Mouse (Mus musculus) left cerebral cortex, postnatal 10 days (tissue): ENCODE measurements at regions not wholly inside any gene's neighbourhood (a gene's known extent, or its start where the extent isn't known, plus 50 kb on each side); places are given as distances from the start of the nearest gene placed in this dataset.
A peak's percentile ranks its signal among the peaks of the same experiment; 100 is the strongest.

ENCODE experiments used
- DNase-seq, 2 experiments: peaks; one replicate each; pipeline ENCODE4 v3.0.0; 2021 to 2022; ENCODE audit warnings: low spot score in 2 of 2, mixed read lengths in 1 of 2; ENCODE audit errors: extremely low spot score in 1 of 2
- intact Hi-C: fragments of 180-260 bp; cut with DNase I; formaldehyde crosslinking; loops from one replicate; pipeline ENCODE4 v1.15.1; 2025

GRCm38 (mm10) chr3:15175811-15176210 is 156.3 kb downstream of the Gm9733 start:
- DNase-seq = no peak
- intact Hi-C loops = no loop called here

DNA sequence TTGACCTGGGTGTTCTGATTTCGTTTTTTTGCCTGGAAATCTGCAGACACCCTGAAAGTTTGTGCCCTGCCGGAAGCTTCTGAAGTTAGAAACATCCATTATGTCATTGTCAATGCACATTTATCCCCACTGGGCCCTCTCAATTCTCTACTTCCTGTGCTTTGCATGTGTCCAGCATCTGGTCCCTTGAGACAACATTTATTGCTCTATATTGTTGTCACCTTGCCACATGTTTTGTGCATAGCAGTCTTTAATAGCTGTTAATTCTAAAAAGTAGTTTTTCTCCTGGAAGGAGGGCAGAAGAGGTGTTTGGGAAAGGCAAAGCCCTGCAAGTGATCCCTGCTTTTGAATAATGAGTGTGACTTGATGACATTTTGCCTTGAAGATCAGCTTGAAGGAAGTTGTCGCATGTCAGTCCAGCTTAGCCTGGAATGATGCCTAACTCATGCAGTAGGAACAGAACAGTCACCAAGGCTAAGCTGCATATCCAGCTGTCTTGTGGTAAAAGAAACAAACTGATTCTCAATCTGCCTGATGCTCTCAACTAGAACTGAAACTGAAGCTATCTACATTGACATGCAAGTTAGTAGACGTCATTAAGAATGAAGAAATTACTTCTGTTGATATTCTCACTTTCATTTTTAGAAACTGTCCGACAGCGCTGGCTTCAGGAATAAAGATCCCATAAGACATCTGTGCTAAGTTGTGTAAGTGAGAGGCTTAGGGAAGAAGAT is 152.9 kb downstream of the Gm9733 start:
- intact Hi-C loops = no loop called here
- no peak for DNase-seq

DNA sequence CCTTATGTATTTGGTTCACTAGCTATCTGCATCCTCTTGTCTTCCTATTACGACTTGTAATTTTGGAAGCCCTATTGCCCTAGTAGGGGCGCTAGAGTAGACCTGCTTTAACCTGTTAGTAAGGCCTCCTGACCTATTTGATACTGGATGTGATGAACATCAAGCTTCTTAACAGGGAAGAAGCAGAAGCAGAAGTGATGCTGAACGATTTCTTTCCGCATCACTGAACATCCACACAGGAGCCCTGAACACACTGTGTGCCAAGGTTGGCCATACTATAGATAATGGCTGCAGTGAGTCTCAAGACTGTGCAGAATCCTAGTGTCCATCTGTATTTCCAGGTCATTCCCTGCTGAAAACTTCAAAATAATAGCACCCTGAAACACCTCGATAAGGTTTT is 151.0 kb downstream of the Gm9733 start:
- intact Hi-C loops = no loop called here
- DNase-seq = no peak

DNA sequence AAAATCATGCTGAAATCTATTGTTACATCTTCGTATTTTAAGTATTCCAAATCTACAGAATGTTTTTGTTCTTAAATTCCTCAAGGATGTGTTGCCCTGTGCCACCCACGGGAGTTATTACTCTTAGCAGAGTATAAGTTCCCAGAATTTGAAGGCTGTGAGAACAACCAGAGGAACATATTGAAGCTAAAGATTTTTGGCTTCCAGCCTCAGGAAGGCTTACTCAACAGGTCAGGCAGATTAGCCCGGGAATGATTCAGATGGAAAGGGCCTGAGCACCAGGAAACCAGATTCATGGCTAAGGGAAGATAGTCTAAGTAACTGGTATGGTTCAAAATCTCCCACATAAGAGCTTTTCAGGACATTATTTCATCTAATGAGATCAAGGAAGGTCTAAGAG is 145.4 kb downstream of the Gm9733 start:
- no peak for DNase-seq
- intact Hi-C loops = no loop called here

DNA sequence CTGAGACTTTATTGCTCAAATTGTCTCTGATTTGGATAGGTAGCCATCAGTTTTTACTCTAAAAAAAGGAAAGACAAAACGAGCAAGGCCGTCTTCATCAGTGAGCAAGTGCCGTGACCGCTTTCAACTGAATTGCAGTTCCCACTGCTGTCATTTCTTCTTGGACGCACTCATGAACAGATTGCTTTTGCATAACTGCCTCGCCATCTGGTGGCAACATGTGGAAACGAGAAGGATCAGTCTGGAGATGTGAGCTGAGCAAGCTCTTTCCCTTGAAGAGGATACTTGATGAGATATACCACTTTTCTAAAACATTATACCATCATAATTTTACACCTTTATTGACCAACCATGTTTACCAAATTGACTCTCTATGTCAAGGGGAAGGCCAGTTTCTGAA is 137.7 kb downstream of the Gm9733 start:
- intact Hi-C loops = loop anchor here (2.0 to 5.0 kb wide), 2 partner anchors 307 to 324 kb away; partner anchors contain the start of gene Car2
- DNase-seq = peak; percentile 76 to 77

DNA sequence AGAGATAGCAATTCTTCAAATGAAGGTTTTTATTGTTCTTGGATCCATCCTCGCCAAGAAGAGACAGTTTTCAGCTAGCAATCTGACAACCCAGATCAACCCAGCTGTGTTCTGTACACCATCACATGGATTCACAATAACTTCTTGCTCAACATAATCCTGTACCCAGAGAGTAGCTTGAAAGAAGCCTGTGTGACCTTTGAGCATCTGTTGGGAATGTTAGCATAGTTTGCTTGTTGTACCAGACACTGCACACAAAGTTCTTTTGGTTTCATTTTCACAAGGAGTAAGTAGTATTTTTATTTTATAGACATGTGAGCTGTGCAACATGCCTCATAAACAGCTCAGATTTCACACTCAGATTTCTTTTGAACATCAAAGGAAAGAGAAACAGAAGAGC is 136.0 kb downstream of the Gm9733 start:
- intact Hi-C loops = no loop called here
- DNase-seq = no peak

GRCm38 (mm10) chr3:15198086-15198485 is 134.0 kb downstream of the Gm9733 start:
- no peak for DNase-seq
- intact Hi-C loops = no loop called here

GRCm38 (mm10) chr3:15200309-15200708 is 131.8 kb downstream of the Gm9733 start:
- intact Hi-C loops = no loop called here
- DNase-seq = no peak

- intact Hi-C loops = no loop called here
Measured at GRCm38 (mm10) chr3:15200990-15201389, 131.1 kb downstream of the Gm9733 start.

DNA sequence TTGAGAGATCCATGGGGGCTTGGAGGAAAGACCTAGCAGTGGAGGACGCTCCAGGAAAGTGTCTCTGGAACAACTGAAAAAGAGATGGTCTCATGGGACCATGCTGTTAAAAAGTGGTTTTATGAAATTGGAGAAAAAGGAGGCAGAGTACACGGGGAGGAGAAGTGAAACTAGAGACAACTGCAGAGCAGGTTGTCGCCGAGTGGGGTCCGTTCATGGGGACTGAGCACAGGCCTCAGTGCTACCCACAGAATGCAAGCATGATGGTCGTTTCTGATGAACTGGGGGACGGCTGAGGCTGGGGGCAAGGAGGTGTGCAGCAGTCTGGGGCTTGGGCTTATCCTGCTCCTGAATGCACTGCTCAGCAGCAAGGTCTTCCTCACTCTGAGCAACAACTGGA is 129.3 kb downstream of the Gm9733 start:
- intact Hi-C loops = no loop called here

More at GRCm38 (mm10) chr3:15200990-15201389, 131.1 kb downstream of the Gm9733 start:
- no peak for DNase-seq

DNA sequence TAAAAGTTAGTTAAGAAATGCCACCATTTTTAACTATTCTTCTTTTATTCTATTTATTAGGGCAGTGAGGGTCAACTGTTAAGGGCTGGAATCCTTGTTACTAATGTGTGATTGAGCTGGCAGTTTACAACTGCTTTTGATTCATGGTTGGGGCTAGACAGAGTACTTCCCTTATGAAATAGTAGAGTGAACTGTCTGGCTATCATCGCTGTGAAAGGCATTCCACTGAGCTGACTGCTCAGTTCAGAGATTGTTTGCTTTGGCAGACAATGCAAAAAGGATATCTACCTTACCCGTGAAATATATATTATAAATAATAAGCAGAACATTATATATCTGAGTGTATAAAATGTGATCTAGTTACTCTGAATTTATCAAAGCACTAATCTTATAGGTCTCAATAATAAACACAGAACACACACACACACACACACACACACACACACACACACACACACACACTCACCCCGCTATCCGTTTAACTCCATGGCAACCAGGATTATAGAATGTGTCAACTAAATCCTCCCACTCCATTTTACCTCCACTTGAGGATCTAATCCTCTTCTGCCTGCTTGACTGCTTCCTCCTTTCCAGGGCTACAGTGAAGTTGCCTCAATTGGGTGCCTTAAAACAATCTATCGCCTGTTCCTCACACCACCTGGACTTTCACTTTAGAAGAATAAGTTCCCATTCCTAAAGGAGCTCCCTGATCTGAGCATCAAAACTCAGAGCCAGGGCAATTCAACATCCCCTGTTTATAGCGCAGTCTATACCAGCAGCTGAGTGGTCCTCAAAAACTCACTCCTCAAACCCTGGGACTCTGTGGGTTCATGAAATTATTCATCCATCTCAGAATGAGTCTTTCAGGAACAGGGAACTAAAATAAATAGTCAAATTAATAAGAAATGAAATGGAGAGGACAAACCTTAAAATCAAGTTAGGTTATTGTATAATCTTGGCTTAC is 126.6 kb downstream of the Gm9733 start:
- intact Hi-C loops = no loop called here
- DNase-seq = no peak

More for the DNA sequence above, 129.3 kb downstream of the Gm9733 start:
- DNase-seq = no peak

DNA sequence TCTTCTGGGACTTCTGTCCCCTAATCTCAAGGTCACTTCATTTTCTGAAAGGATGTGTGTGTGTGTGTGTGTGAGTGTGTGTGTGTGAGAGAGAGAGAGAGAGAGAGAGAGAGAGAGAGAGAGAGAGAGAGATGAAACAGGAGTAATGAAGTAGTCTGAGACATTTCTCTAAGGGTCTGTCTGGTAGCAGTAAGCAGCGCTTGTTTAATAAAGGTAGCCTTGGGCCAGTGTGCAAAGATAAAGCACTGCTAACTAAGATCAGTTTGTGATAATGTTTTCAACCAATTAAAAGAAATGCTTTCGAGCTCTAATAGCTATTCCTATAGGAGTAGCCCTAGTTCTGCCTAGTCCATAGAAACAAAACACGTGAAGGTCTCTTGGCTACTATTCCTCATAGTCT is 119.7 kb downstream of the Gm9733 start:
- intact Hi-C loops = no loop called here
- DNase-seq = no peak

DNA sequence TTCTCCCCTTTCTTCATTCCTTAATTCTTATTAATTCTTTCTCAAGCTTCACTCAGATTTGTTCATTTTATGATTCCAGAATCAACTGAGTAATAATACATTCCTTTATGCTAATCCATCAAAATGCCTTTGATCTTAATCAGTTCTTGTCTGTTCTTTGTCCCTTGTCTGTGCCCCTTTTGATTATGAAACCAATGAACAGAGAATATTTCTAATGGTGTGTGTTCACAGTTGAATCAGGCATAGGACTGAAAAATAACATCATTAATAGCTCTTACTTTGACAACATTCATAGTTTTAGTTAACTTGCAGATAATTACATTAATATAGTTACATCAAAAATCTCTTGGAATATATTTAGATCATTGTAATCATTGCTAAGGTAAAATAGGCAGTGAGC is 114.5 kb downstream of the Gm9733 start:
- no peak for DNase-seq
- intact Hi-C loops = no loop called here

DNA sequence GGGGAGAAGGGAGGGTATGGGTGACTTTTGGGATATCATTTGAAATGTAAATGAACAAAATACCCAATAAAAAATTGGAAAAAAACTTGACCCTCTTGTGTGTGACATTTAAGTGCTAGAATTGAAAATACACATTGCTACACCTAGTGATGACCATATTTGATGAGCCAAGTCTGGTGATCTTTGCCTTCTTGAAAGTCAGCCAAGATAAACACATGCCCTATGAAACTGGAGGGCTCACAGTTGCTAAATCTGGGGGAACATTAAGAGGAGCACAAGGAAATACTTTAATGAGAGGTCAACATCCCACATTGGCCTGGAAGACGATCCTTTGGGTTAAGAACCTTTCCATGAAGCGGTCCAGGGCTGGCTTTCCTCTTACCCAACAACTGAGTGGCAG is 112.8 kb downstream of the Gm9733 start:
- DNase-seq = no peak
- intact Hi-C loops = no loop called here

- no peak for DNase-seq
- intact Hi-C loops = no loop called here
Measured at GRCm38 (mm10) chr3:15223266-15223665, 108.8 kb downstream of the Gm9733 start.

- intact Hi-C loops = no loop called here
- DNase-seq = no peak
Measured at GRCm38 (mm10) chr3:15224452-15224851, 107.7 kb downstream of the Gm9733 start.

GRCm38 (mm10) chr3:15228641-15229040 is 103.5 kb downstream of the Gm9733 start:
- intact Hi-C loops = no loop called here

DNA sequence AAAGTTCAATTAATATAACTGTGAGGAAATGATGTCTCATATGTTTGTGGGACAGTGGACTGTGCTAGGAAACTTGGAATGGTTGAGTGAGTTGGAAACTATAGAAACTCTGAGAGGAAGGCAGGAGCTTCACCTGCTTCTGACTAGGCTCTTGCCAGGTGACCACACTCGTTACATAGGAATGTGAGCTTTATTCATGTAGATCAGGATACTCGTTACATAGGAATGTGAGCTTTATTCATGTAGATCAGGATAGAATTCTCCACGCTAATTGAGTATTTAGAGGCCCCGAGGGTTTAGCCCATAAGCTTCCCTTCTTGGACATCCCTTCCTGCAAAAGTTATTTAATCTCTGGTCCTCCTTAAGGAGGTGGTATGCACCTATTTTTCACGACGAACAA is 101.9 kb downstream of the Gm9733 start:
- intact Hi-C loops = no loop called here
- no peak for DNase-seq

More at GRCm38 (mm10) chr3:15228641-15229040, 103.5 kb downstream of the Gm9733 start:
- DNase-seq = no peak

GRCm38 (mm10) chr3:15231433-15231832 is 100.7 kb downstream of the Gm9733 start:
- intact Hi-C loops = no loop called here
- no peak for DNase-seq
